Mouse (Mus musculus): Measurements from ENCODE around the gene Gp9.

DNA sequence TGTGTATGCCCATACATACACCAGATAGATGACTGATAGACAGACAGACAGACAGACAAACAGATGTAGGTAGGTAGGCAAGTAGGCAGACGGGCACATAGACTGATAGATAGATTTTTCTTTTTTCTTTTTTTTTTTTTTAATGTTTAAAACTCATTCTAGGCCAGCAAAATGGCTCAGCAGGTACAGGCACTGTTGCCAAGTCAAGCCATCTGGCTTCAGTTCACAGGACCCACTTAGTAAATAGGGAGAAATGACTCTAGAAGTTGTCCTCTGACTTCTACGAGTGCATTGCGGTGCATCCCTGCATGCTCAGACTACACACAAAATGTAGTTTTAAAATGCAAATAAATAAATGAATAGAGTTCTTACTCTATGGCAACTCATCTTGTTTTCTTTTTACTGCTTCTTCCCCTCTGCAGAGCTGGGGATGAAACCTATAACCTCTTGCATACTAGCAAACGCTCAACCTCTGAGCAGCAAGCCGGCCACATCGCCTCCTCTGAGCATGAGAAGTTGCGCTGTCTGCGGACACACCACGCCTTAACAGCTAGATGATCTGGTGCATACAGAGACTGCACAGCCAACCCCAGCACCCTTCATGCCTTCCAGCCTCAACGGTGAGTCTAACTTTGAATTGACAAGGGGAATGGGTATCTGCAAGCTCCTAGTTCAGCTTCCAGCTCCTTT lies 16.1 kb downstream of the Gp9 start:
- TF ChIP-seq CTCF (IDR thresholded peaks at IDR 0.05; ENCODE audit: low read depth, low read length) (no peak), GATA1 (IDR thresholded peaks at IDR 0.05; ENCODE audit: borderline replicate concordance, low read length) (no peak)
